Mouse (Mus musculus) adrenal gland, adult 8-10 months (tissue): ENCODE data around the gene Rhou. TPM values are rescaled to one million over a fixed set of nuclear protein-coding genes. Genes with fewer than 3 reads are reported as not detected.

Experiments used
- DNase-seq: peaks from one replicate; pipeline ENCODE4 v3.0.0; 2022
- total RNA-seq, 4 experiments: library from RNA; stranded (reverse); gene quantifications; 2 replicates each; pipeline ENCODE4 v1.2.4; 2022

Gene Rhou
- total RNA-seq, 4 experiments from 2014 or later, result 32.7 to 40.0 (median 35.4) TPM

DNA sequence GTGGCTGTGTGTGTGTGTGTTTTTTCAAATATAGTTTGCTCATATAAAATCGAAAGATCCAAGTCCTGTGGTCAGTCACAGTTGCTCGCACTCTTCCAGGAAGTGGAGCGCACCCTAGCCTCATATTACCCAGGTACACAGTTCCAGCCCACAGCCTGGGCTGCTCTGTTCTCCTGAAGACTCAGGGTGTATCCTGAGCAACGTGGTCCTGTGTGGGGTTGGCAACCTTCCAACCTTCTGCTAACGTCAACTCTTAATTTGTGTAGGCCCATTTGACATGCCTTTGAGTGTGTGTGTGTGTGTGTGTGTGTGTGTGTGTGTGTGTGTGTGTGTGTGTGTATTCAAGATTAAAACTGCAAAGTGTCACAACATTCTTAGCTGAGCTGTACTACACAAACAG is 43.6 kb downstream of the Rhou start:
- DNase-seq, result no peak

DNA sequence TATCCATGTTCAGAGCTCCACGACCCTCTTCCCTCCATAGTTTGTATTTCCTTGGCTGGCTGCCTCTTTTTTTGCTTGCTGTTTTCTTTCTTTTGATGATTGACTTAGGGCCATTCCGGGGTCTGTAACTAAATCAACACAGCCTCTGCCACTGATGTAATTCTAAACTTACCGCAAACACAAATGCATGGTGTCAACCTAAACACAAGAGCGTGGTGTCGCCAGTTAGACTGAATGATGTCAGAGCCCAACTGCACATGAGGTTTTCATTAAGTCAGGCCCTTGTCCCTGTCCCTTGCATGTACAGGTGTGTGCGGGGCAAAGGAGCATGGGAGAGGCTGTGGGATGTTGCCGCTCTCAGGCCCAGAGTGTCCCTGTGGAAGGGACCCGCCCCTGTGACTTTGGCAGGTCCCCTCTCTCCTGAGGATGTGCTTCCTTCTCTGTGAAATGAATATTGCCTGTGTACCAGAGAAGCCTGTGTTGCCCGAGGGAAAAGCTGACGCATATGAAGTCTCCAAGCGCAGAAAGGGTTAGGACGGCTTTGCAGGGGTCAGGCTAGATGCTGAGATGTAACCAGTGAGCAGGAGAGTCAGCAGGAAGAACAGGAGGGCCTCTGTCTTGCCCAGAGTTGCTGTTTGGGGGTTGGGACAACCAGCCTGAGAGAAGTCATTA is 46.8 kb downstream of the Rhou start:
- DNase-seq, result no peak

DNA sequence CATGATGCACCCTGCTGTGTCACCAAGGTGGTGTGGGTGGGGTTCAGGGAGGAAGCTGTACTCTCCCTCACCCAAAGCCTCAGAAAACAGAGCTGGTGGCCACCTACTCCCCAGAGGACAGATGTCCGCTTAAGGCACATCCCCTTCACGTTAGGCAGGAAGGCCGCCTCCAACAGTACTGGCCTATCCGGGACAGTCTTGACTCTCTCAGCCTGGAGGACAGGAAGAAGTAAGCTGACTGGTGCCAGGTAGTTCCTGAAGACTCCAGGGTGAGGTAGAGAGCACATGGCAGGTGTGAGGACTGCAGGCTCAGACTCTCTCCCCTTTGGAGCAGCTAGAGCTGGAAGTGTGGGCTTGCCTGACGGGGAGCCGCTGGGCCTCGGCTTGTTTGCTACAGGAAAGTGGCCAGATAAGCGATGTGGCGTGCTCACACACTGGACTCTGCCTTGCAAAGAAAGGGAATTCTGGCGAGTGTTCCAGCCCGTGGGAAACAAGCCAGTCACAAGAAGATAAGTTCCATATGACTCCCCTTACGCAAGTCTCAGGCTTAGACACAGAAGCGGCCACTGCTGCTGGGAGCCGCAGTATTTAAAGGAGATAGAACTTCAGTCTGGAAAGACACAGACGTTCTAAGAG is 48.3 kb downstream of the Rhou start:
- no peak for DNase-seq

DNA sequence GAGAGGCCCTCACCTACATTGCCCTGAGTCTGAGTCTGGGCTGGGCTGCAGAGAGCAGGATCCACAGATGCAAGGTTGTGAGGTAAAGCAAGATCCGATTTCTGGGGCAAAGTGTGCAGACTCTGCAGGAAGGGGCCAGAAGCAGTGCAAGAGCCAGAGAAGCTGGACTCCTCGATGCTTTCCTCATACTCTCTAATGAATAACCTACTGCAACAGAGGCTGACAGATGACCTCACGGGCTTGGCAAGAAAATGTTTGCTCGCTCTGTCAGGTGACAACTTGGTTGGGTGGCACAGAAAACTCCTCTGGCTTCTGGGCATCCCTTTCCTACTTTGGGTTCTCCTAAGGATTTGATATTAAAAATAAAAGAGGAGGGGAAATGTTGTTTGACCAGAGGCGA is 51.6 kb downstream of the Rhou start:
- no peak for DNase-seq

DNA sequence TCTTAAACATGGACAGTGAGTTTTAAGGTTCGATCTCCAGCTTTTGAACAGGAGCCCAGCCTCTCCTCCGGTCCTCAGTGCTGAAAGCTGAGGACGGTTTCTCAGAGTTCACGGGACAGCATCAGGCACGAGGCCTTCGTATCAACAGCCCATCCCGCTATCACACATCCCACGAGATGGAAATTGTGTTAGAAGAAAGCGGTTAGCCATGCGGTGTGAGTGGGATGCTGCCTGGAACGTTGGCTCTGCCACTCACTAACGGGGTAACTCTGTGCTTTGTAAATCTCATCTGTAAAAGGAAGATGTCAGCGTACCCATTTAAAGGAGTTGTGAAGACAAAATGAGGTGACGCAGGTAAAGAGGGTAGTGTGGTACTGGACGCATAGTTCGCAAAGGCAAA is 53.4 kb downstream of the Rhou start:
- DNase-seq, result no peak

DNA sequence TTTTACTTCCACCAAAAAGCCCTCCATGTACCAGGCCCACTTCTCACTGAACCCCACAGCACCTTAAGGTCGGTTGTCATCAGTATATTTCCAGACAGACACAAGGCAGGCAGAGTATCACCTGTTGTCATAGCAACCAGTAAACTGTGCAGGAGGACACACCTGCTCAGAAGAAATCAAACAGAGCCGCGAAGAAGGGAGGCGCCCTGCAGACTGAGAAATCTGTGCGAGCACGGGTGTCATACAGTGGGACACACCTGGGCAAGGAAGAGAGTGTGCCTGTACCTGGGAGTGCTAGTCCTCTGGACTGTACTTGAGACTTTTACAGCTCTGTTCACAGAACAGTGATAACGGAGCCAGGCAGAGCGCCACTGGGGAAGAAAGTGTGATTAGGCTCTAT is 55.0 kb downstream of the Rhou start:
- DNase-seq, result no peak

DNA sequence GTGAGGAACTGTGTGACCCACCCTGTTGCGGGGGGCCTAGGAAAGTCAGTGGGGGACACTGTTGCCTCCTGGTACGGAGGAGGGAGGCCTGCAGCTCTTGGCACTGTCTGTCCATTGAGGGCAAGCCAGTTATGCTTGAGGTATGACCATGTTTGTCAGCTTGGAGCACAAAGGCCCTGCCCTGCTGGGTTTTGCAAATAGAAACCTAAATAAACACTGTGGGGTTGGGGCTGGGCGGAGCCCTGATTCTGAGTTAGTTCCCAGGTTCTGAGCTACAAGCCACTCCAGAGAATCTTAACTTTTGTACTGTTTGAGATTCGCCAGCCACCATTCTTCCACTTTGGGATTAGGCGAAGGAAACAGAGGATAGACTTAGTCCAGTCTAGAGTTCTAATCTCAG is 56.6 kb downstream of the Rhou start:
- DNase-seq, result no peak

Other genes with a start within 250 kb of the Rhou start
- under 1 TPM in 1 of 4 experiments, not detected in 3; 0.13 TPM for gene Mc1r, start 246.8 kb upstream of the Rhou start, total RNA-seq
- 1 to 10 TPM; 2.9 to 9.7 (median 6.6) TPM for gene Tubb3, start 242.5 kb upstream of the Rhou start, total RNA-seq
- gene Def8, start 230.4 kb upstream of the Rhou start, total RNA-seq, result 10 to 100 TPM; 27.8 to 40.1 (median 34.2) TPM
- 10 to 100 TPM; 69.7 to 99.4 (median 85.1) TPM for gene Afg3l1, start 176.0 kb upstream of the Rhou start, total RNA-seq
- gene Dbndd1, start 138.5 kb upstream of the Rhou start, total RNA-seq, result 1 to 10 TPM in 1 of 4 experiments, under 1 TPM in 3; 0.21 to 1.2 (median 0.59) TPM
- gene Gas8, start 135.1 kb upstream of the Rhou start, total RNA-seq, result 10 to 100 TPM; 10.7 to 26.2 (median 15.4) TPM
- gene Rab4a, start 152.1 kb downstream of the Rhou start, total RNA-seq, result 10 to 100 TPM; 24.3 to 40.6 (median 34.0) TPM
- gene Ccsap, start 206.3 kb downstream of the Rhou start, total RNA-seq, result 1 to 10 TPM; 2.2 to 3.3 (median 2.3) TPM
- 1 to 10 TPM in 2 of 4 experiments, under 1 TPM in 2; 0.17 to 4.4 (median 0.80) TPM for gene Acta1, start 240.8 kb downstream of the Rhou start, total RNA-seq